Mouse (Mus musculus) urinary bladder, postnatal 14 days (tissue): ENCODE measurements around the gene Cyp4a12a.
"Not testable (repeated sequence)": the region's sequence is repeated elsewhere in the genome, so short reads cannot be mapped to it uniquely, and the experiment has no call there.

Experiments
- DNase-seq: peaks from one replicate; pipeline ENCODE4 v3.0.0; 2021; ENCODE audit warnings: low spot score

Gene Cyp4a12a

GRCm38 (mm10) chr4:115298746-115299145 is at the start of gene Cyp4a12a:
TSS of gene Cyp4a12a (plus strand) at chr4:115299046.
- not testable (repeated sequence) for DNase-seq

- DNase-seq, result not testable (repeated sequence)
These were observed 33.9 kb upstream of the Cyp4a12a start for GRCm38 (mm10) chr4:115264687-115265569.

- DNase-seq, result not testable (repeated sequence)
These were observed 20.4 kb upstream of the Cyp4a12a start for GRCm38 (mm10) chr4:115278215-115278982.

GRCm38 (mm10) chr4:115280342-115280741 is 18.5 kb upstream of the Cyp4a12a start:
- no peak for DNase-seq

GRCm38 (mm10) chr4:115280779-115281178 is 18.1 kb upstream of the Cyp4a12a start:
- DNase-seq, result not testable (repeated sequence)

GRCm38 (mm10) chr4:115281231-115281767 is 17.5 kb upstream of the Cyp4a12a start:
- DNase-seq, result not testable (repeated sequence)

- not testable (repeated sequence) for DNase-seq
These were observed 26.9 kb downstream of the Cyp4a12a start for GRCm38 (mm10) chr4:115325722-115326121.

GRCm38 (mm10) chr4:115365624-115366023 is 66.8 kb downstream of the Cyp4a12a start:
- not testable (repeated sequence) for DNase-seq

GRCm38 (mm10) chr4:115368067-115368466 is 69.2 kb downstream of the Cyp4a12a start:
- not testable (repeated sequence) for DNase-seq
